Mouse (Mus musculus): ENCODE data around the gene Wdr74.
A peak's percentile ranks its signal among the peaks of the same experiment; 100 is the strongest.

Wdr74 gene

DNA sequence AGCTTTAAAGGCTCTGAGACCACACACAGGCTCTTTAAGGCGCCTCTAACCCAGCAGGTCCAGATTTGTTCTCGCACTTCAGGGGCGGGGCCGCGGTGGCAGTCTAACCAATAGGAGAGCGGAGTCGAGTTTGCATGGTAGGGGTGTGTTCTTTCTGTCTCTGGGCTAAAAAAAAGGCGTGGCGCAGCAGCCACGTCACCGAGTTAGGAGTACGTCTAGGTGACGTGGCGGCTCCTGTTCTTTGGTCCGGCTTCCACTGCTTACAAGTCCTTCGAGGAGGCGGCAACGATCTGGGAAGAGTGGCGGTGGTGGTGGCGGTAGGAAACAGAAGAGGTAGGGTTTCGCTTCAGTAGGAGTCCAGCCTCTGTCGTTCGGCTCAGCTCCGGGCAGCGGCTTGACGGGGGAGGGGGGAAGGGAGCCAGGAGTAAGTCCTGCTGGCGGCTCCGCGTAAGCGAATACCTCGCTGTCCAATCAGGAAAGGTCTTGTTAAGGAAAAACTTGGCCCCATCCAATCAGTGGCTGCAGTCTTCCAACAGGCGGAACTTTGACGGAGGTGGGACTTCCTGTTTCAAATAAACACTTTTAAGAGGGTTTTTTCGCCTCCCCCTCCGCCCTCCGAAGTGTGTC lies 5.7 kb downstream of the Wdr74 start, which contains the start of gene Stx5a:
Gene Stx5a, plus strand, starts transcription at position 171 of the 627 bp plus-strand sequence.
- DNase-seq (ENCODE audit: low spot score in 2 of 2), result peak; percentile 97

DNA sequence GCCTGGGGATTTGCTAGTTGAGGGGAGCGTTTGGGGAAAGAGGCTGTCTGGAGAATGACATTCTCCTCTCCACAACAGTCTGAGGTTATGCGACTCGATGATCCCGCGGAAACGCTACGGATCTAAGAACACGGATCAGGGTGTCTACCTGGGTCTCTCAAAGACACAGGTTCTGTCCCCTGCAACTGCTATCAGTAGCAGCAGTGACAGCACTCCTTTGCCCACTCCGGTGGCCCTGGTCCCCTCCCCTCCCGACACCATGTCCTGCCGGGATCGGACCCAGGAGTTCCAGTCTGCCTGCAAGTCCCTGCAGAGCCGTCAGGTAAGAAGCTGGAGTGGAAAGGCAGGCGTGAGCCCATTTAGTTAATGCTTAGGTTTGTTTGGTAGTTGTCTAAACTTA lies 6.5 kb downstream of the Wdr74 start:
- DNase-seq (ENCODE audit: low spot score in 2 of 2), result no peak

DNA sequence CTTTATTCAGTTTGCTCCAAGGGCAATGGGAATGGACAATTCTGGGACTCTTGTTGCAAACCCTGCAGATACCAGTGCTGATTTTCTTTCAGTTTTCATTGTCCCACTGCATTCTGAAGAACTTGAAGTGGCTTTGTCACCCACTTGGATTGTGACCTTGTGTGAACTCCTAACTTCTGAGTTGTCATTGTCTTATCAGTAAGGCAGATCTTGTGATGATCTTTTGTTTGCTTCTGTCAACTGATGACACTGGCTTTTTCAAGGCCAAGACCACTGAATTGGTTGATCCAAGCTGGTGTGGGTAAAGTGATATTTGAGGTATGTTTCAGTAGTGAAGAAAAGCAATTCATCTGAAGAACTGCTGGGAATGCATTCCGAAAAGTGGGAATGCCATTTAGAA lies 9.8 kb downstream of the Wdr74 start:
- no peak for DNase-seq (ENCODE audit: low spot score in 2 of 2)

DNA sequence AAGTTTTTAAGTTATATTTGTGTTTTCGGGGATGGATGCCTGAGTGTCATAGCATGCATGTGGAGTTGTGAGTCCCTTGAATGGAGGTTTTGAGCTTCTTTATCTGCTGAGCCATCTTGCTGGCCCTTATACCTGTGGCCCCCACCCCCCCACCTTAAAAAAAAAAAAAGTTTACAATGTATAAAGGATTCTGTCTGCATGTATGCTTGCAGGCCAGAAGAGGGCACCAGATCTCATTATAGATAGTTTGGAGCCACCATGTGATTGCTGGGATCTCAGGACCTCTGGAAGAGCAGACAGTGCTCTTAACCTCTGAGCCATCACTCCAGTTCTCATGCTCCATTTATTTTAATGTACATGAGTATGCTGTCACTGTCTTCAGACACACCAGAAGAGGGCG lies 11.7 kb downstream of the Wdr74 start:
- DNase-seq (ENCODE audit: low spot score in 2 of 2), result no peak

DNA sequence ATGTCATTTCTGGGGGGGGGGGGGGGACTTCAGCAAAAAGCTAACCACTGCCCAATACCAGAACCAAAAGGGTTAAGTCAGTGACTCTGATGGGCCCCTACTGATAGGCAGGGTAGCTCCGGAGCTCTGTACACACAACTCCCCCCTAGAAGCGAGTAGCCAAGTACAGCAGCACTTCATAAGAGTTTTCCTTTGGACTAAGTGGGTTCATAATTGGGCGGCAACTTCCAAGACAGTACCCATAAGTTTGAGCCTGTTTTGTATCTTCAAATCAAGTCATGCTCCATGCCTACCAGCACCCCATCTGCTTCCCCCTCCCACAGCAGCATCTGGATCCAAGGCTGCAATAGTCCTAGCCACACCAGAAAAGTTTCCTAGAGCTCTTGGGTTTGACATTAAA lies 20.0 kb downstream of the Wdr74 start:
- no peak for DNase-seq (ENCODE audit: low spot score in 2 of 2)

DNA sequence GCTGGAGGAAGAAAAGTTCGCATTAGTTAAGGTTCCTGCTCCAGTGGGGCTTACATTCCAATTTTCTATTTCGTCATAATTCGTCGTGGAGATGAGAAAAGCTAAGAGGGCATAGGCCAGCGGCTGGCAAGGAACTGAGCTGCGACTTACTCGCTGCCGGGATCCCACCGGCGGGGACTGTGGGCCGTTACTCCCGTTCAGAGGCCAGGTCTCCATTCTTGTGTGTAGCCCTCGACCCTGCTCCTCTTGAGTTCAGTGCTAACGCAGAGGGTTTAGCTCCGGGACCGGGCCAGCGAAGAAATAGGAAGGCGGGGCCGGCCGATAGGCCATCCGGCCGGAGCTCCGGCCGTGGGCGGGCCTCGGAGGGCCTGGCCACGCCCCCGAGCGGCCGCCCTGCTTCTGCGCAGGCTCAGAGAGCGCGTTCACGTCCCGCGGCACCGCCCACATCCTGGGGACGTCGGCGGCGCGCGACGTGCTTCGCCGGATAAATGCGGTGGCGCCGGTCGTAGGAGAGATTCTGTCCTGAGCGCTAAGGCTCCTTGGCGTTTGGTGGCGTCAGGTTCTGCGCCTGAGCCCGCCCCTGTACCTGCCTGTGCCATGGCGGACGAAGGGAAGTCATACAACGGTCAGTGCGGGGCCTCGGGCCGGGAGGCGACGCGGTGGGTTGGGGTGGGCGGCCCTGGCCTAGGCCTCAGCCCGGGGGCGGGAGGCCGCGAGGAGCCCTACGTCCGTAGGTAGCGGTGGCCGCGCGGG lies 21.2 kb downstream of the Wdr74 start, which contains the start of gene Nxf1:
Gene Nxf1, plus strand, starts transcription at position 439 of the 753 bp plus-strand sequence.
- peak; percentile 89 to 94 for DNase-seq (ENCODE audit: low spot score in 2 of 2)

DNA sequence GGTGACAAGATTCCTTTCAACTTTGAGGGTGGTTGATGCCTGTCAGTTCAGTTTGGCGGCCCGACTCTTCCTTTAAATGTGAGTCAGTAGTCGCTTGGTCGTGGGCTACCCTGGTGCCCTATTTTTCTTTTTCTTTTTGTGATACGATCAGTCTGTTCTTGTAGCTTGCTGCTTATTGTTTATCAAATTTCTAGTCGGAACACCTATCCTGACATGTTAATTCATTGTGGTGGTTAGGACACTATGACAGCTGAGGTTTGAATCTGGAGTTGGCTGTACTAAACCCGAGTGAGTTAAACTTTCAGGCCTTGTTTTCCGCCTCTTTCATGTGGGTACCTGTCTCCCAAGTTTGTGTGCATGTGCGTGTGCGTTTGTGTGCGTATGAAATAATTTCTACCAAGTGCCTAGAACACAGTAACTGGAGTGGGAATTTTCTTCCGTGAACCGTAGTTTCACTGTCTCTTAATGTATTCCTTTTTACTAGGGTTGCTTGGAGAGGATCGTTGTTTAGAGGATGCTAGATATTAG lies 21.9 kb downstream of the Wdr74 start:
- DNase-seq (ENCODE audit: low spot score in 2 of 2), result no peak

DNA sequence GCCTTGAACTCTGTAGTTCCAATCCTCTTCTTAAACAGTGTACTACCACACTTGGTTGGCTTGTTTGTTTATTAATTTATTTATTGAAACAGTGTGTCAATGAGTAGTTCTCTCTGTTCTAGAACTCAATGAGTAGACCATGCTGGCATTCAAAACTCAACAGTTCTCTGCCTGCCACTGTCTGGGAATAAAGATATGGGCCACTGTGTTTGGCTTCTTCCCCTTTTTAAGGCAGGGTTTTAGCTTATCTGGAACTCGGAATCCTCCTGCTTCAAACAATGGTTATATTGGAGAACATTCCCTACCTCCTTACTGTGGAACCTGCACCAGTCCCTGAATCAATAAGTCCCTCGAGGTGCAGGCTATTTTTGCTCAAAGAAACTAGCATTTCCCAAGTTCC lies 23.3 kb downstream of the Wdr74 start:
- DNase-seq (ENCODE audit: low spot score in 2 of 2), result no peak

DNA sequence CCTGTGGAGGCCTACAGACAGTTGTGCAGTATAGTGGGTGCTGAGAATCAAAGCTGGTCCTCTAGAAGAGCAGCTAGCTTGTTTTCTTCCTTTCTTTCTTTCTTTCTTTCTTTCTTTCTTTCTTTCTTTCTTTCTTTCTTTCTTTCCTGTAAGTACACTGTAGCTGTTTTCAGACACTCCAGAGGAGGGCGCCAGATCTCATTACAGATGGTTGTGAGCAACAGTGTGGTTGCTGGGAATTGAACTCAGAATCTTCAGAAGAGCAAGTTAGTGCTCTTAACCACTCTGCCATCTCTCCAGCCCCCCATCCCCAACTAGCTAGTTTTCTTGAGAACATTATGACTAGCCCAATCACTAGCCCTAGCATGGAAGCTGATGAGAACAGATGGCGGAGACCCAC lies 25.1 kb downstream of the Wdr74 start:
- no peak for DNase-seq (ENCODE audit: low spot score in 2 of 2)

DNA sequence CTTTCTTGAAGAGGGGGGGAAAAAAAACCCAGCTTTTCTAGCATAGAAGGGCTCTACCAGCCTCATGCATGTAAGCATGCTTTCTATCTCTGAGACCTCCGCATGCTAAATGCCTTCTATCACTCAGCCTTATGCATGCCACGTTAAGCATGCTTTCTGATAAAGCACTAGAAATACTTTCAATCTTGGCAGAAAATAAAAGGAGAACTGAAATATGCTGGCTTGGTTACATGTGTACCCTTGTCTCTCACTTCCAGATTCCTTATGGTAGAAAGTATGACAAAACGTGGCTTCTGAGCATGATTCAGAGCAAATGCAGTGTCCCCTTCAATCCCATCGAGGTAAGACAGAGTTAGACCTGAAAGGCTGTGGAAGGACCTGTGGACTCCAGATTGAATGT lies 27.6 kb downstream of the Wdr74 start:
- no peak for DNase-seq (ENCODE audit: low spot score in 2 of 2)

DNA sequence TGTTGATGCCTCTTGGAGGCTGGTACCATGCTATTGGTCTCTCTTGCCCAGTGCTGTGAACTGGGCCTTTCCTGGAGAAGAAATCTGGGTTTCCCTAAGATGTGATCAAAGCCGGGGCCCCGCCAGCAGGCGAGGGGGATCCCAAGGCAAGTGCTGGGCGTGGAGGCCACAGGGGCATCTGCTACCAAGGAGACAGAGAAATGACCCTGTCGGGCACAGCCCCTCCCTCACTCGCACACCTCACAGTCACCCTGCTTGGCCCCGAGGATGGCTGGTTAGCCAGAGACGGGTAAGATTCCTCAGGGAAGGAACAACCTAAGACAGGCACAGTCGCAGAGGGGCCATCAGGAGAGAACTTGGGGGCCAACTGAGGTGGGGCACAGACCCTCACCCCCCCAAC lies 29.9 kb downstream of the Wdr74 start:
- DNase-seq (ENCODE audit: low spot score in 2 of 2), result no peak

DNA sequence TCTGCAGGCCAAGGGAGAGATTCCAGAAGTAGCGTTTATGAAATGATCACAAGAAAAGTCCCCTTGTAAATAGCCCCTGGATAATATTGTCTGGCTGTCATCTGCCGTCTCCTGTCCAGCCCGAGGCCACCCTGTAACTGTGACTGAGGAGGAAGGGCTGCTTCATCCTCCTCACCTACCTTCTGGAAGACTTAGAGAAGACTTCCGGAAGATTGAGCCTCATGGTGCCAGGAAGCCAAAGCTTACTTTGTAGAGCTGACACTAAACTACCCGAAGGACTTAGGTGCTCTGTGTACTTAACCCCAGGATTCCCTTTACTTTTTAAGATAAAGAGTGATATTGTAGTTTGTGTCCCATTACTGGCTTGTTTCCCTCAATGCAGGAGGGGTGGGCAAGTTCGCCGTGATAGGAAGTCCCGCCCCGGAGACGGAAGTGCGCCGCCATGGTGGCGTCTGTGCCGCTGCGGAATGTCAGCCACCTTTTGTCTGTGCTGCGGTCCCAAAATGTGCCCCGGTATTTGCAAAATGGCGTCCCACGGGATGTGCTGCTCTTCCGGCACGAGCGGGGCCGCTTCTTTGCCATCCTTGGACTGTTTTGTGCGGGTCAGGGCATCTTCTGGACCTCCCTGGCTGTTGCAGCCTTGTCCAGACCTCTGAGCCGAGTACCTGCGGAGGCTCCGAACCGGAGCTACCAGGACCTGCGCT lies 35.1 kb downstream of the Wdr74 start, which contains the start of gene Tmem223:
Gene Tmem223, plus strand, starts transcription at position 430 of the 704 bp plus-strand sequence.
- peak; percentile 79 to 80 for DNase-seq (ENCODE audit: low spot score in 2 of 2)

DNA sequence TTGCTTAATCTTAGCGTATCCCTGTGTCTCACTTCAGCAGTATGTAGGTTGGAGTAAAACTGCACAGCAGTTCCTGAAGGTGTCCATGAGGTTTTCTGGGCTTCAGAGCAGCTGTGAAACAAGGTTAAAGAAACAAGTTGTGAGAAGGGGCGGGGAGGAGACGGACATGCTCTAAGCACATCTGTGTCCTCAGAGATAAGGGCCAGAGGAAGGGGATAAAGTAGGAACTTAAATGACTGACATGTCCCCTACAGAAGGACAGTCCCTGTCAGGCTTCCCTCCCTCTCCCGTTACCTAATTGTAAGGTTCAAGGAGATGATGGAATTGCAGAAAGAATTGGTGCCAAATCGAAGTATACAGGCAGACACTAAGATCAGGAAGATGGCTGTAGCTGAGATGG lies 37.4 kb downstream of the Wdr74 start:
- no peak for DNase-seq (ENCODE audit: low spot score in 2 of 2)

DNA sequence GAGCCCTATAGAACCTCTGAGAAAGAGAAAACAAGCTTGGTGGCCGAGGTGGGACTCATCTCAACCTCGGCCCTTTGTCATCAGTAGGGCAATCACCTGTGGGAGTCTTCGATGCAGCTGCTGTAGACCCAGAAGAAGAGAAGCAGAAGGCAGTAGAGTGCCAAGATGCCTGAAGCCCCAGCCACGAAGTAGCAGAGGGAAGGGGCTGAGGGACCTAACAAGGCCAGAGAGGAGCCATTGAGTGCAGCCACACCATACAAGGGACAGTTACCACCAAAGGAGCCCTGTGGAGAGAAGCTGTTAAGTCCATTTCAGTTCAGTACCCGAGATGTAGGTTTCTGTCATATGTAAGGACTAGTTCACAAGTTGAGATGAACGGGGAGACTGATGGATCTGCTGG lies 37.8 kb downstream of the Wdr74 start:
- no peak for DNase-seq (ENCODE audit: low spot score in 2 of 2)

DNA sequence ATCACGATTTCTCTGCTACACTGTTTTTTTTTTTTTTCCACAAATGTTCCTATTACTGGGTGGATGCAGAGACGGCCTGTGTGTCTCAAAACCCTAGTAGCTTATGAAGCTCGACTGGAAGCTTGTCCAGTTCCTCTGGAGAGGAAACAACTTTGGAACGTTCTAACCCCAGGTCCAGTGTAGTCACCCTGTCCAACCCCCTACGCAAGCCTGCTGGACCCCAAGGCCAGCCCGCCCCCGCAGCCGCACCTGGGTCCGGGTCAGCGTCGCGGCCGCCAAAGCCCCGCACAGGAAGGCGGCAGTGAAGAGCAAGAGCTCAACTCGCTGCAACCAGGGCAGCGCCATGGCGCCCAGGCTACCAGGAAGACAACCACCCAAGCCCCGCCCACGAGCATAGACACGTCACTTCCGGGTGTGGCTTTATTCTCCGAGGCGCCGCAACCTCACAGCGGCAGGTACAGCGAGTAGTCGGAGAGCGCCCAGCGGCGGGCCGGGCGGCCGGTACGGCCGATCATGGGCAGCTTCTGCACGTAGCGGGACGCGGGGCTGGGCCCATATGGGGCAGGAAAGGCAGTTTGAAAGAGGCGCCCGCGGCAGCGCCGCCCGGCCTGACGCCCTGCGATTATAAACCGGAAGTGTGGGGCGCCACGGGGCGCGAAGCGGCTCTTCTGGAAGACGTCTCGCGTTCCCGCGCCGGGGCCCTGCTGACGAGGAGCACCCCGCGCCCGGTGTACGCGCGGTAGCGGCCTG lies 38.6 kb downstream of the Wdr74 start, which contains the start of gene Tmem179b:
Gene Tmem179b, minus strand, starts transcription at position 382 of the 750 bp plus-strand sequence.
- DNase-seq (ENCODE audit: low spot score in 2 of 2), result peak; percentile 97 to 98

DNA sequence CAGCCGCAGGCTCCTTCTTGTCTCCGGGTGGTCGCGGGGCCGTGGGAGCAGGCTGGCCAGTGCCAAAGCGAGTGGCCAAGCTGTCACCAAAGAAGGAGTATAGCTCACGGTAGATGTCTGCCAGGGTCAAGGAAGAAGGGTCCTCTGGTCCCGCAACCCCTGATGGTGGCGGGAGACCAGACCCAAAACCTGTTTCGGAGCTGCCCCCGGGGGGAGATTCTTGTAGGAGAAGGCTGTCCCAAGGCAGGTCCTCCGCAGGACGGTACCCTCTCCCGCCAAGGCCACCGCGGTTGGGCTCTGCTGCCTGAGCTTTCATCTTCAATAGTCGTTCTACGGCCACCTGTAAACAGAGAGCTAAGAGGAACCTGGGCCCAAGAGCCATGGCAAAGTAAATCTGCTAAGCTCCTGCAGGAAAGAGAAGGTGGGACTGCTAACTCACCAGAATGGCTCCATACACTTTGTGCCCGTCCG lies 39.4 kb downstream of the Wdr74 start:
- DNase-seq (ENCODE audit: low spot score in 2 of 2), result no peak

DNA sequence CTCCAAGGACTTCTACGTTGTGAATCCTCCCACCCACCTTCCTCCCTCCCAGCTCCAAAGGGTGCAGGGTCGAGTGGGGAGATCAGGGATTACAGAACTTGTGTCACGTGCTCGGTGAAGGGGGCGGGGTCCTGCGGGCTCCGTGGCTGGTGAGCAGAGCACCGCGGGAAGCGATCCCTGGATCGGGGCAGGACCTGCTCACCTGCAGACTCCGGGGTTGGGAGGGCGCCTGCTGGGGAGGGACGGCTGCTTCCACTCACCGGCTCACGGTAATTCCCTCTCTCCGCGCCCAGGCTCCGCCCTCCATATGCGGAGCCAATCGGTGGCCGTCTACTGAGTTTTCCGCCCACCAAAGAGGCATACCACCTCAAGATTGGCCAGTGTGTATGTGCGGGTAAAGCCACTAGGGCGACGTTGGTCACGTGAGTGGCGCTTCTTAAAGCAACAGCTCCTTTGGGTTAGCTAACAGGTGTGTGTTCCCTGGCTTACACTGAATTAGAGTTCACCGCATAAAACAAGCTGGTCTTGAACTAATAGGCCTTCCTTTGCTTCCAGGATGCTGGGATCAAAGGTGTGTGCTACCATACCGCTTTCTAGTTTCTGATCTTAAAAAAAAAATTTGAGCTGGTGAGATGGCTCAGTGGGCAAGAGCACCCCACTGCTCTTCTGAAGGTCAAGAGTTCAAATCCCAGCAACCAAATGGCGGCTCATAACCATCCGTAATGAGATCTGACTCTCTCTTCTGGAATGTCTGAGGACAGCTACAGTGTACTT lies 50.6 kb downstream of the Wdr74 start, which contains the start of gene Taf6l:
Gene Taf6l, minus strand, starts transcription at position 410 of the 774 bp plus-strand sequence.
- DNase-seq (ENCODE audit: low spot score in 2 of 2), result peak; percentile 88 to 96

DNA sequence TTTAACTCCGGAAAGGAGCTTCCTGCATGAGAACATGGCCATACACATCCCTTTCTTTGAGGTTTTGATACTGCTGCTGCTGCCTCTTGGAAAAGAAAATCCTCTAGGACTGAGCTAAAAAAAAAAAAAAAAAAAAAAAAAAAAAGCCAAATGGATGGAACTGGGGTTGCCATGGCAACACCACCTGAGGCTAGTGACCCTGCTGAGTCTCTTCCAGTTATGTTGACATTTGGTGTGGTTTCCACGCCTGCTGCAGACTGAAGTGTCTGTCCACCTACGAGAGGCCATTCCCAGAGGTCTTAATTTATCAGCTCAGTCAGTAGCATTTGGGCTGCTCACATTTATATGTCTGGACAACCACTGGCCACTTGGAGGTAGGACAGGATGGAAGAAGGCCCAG lies 52.9 kb downstream of the Wdr74 start:
- DNase-seq (ENCODE audit: low spot score in 2 of 2), result no peak

DNA sequence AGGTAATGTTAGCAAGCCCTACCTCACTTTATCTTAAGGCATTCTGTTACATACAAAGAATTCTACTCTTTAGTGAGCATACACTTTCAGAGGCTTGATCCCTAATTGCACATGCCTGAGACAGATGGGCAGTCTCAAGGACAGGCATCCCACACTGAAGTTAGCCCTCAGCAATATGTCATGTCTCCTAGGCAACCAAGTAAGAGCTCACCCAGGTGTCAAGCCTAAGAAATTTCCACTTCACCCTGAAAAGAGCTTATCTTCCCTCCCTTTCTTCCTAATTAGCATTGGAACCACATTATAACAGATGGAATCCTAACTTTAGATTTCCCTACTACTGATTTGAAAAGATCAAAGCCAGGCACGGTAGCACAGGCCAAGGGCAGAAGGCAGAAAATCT lies 53.5 kb downstream of the Wdr74 start:
- peak in 1 of 2 experiments; percentile 50 for DNase-seq (ENCODE audit: low spot score in 2 of 2)

DNA sequence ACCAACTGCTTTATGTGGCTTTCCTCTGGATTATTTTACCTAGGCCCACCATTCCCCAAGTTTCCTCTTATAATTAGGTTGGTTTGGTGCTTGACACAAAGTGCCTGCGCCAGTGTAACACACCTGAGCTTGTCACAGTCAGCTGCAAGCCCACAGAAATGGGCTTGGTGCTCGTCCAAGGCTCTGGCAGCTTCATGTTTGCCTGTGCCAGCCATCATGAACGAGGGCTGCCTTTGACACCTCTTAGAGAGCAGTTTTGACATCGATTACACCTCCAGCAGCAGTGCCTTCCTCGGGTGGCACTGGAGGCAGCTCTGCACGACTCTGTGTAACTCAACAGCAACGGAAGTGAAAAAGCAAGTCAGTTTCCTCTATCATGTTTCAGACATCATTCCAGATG lies 54.5 kb downstream of the Wdr74 start:
- peak in 1 of 2 experiments; percentile 47 for DNase-seq (ENCODE audit: low spot score in 2 of 2)

Measured in frontal cortex, postnatal 36 days (tissue).